ENCODE assay signal across 9 mouse cellular contexts in the genomic region with DNA sequence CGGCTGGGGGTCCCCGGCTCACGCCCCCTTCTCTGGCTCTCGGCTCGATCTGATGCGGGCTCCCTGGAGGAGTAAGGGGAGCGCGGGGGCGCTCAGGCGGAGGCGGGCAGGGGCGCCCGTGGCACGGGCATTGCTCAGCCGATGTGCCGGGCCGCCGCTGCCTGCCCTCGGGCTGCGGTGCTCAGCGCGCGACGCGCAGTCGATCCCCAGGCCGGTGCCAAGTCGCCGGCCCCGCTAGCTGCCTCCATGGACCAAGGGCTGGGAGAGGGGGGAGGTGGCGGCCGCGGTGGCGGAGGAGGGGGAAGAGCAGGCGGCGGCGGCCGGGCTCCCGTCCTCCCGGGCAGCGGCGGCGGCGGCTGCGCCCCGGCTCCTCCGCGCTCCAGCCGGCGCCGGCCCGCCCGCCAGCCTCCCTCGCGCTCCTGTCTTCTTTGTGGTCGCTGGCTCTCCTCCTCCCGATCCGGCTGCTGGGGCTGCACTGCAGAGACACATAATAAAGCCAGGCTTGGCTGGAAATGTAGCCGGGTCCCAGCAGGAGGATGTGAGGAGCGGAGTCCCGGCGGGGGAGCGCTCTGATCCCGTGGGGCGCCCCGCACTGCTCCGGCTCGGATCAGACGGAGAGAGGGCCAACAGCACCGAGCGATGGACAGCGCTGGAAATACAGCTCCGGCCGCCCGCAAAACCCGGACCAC. TPM values are rescaled to one million over a fixed set of nuclear protein-coding genes. Genes with fewer than 3 reads are reported as not detected.
DNase-seq lines count a peak whose midpoint lies in the region; ATAC-seq and TF ChIP-seq lines count a peak whose summit lies in the region.
"Had no signal": no experiment of that assay in that cellular context is flagged by ENCODE, and none has a peak within 500 bp of the region (broad histone marks: within the 10 kb centered on the region; RNA-seq: fewer than 3 reads in every experiment).

No protein-coding gene starts in this region.

- TF ChIP-seq CTCF in intestine, postnatal 0 days (IDR thresholded peaks at IDR 0.05; ENCODE audit: low read depth) = peak; percentile 78

- WGBS in embryonic facial prominence, embryonic 10.5 days = under 1% methylated on average over 75 of the region's 76 CpGs
- WGBS in intestine, postnatal 0 days = 1% methylated on average over 71 of the region's 76 CpGs
- WGBS in midbrain, embryonic 10.5 days = under 1% methylated on average over 52 of the region's 76 CpGs

- H3K36me3 ChIP-seq in embryonic facial prominence, embryonic 10.5 days (replicated peaks) = no peaks in the 10 kb centered on the region
- no peaks in the 10 kb centered on the region for H3K36me3 ChIP-seq in intestine, postnatal 0 days (ENCODE audit: control insufficient read depth, insufficient read depth)
- H3K36me3 ChIP-seq in midbrain, embryonic 10.5 days = no peaks in the 10 kb centered on the region

- peak overlapping the region; percentile 99 for H3K27ac ChIP-seq in embryonic facial prominence, embryonic 10.5 days (replicated peaks)
- H3K27ac ChIP-seq in intestine, postnatal 0 days (ENCODE audit: low read depth, low read length) = 0 out of 2 replicates have a peak overlapping the region, but pooled peaks have one; percentile 54
- peak overlapping the region; percentile 99 for H3K27ac ChIP-seq in midbrain, embryonic 10.5 days (replicated peaks)

- intact Hi-C loops in left cerebral cortex, postnatal 36 days (cut with DNase I) = loop anchor here (5.0 kb wide), 3 partner anchors 62 to 293 kb away; no protein-coding TSS in a partner anchor

- peak overlapping the region; percentile 42 for H3K9ac ChIP-seq in intestine, postnatal 0 days (ENCODE audit: low read depth, low read length)

- H3K27me3 ChIP-seq in embryonic facial prominence, embryonic 10.5 days (replicated peaks; ENCODE audit: low read depth, poor library complexity, severe bottlenecking) = peaks cover 47% of the 10 kb centered on the region
- H3K27me3 ChIP-seq in intestine, postnatal 0 days (replicated peaks; ENCODE audit: control insufficient read depth, insufficient read depth, low read length) = peaks cover 44% of the 10 kb centered on the region
- peaks cover 47% of the 10 kb centered on the region for H3K27me3 ChIP-seq in midbrain, embryonic 10.5 days (ENCODE audit: low read depth, poor library complexity, severe bottlenecking)

- peak overlapping the region; percentile 84 for H3K4me3 ChIP-seq in embryonic facial prominence, embryonic 10.5 days
- H3K4me3 ChIP-seq in intestine, postnatal 0 days (ENCODE audit: low read depth, low read length) = peak overlapping the region; percentile 73
- peak overlapping the region; percentile 93 for H3K4me3 ChIP-seq in midbrain, embryonic 10.5 days
- H3K4me3 ChIP-seq: erythroblast, embryonic 14.5 days had no signal

- peak; percentile 84 for DNase-seq in adrenal gland, postnatal 25 days
- DNase-seq in embryonic facial prominence, embryonic 10.5 days (ENCODE audit: low spot score) = peak; percentile 89
- DNase-seq in heart, adult 11 months = peak; percentile 98
- peak; percentile 78 to 79 for DNase-seq in left cerebral cortex, postnatal 36 days (ENCODE audit: low spot score in 2 of 2)
- peak; percentile 86 for DNase-seq in midbrain, embryonic 10.5 days (ENCODE audit: low spot score)
- DNase-seq in skeletal muscle tissue, adult 2 months (ENCODE audit: low read depth, low spot score) = peak; percentile 54
- DNase-seq in T-cell, adult 2 months (ENCODE audit: low spot score) = no peak

- H3K4me1 ChIP-seq in embryonic facial prominence, embryonic 10.5 days = peaks cover 78% of the 10 kb centered on the region
- 0 out of 2 replicates have a peak, but pooled peaks cover 5% of the 10 kb centered on the region for H3K4me1 ChIP-seq in intestine, postnatal 0 days (replicated peaks; ENCODE audit: control insufficient read depth, insufficient read depth, low read length)
- H3K4me1 ChIP-seq in midbrain, embryonic 10.5 days = peaks cover 80% of the 10 kb centered on the region

- peak overlapping the region; percentile 98 for H3K4me2 ChIP-seq in intestine, postnatal 0 days (replicated peaks; ENCODE audit: low read depth)

- no peaks in the 10 kb centered on the region for H3K9me3 ChIP-seq in embryonic facial prominence, embryonic 10.5 days
- no peaks in the 10 kb centered on the region for H3K9me3 ChIP-seq in intestine, postnatal 0 days (ENCODE audit: control insufficient read depth)
- no peaks in the 10 kb centered on the region for H3K9me3 ChIP-seq in midbrain, embryonic 10.5 days (replicated peaks)

- ATAC-seq in intestine, postnatal 0 days = peak; percentile 40; the same call in 1 of the 2 replicates

RNA-seq across cellular contexts. Expression of a gene that starts 0.8 kb away (rescaled TPM):
- 14.5 and 17.5 TPM in 2 replicates for total RNA-seq in adrenal gland, postnatal 25 days (2021)
- 22.0 and 23.4 TPM in 2 replicates for polyA plus RNA-seq in embryonic facial prominence, embryonic 10.5 days (2016; fragmentation: Nextera tagmentation; extraction: Ambion mirVana)
- 1.6 and 1.8 TPM in 2 replicates for polyA plus RNA-seq in intestine, postnatal 0 days (2015; fragmentation: Nextera tagmentation; extraction: Ambion mirVana)
- total RNA-seq in left cerebral cortex, postnatal 36 days (2021) = 10 to 100 TPM; 27.1 to 29.8 TPM
- 24.8 and 29.7 TPM in 2 replicates for polyA plus RNA-seq in midbrain, embryonic 10.5 days (2016; fragmentation: Nextera tagmentation; extraction: Ambion mirVana)
- polyA plus RNA-seq: erythroblast, embryonic 14.5 days had no signal
